Mouse (Mus musculus) E14TG2a.4 (cell line): ENCODE data around the gene Cd79b.
A peak's percentile ranks its signal among the peaks of the same experiment; 100 is the strongest.

ENCODE experiments used
- H3K27me3 ChIP-seq: 2 replicates; pipeline ENCODE4 v1.6.1; 2014; ENCODE audit warnings: low read length, control low read depth; ENCODE audit not compliant: insufficient read depth
- H3K36me3 ChIP-seq: 2 replicates; pipeline ENCODE4 v1.6.1; 2014; ENCODE audit warnings: low read length, control low read depth; ENCODE audit not compliant: insufficient read depth
- H3K4me1 ChIP-seq: replicated peaks from 2 replicates; pipeline ENCODE4 v1.6.1; 2014; ENCODE audit warnings: low read depth, low read length, control low read depth
- H3K4me3 ChIP-seq: replicated peaks from 2 replicates; pipeline ENCODE4 v1.5.1; 2014; ENCODE audit warnings: mild to moderate bottlenecking, low read length
- H3K9me3 ChIP-seq: 2 replicates; pipeline ENCODE4 v1.6.1; 2014; ENCODE audit warnings: low read length, control low read depth
- CTCF ChIP-seq: conservative IDR thresholded peaks from 2 replicates; pipeline ENCODE4 v1.5.1; 2014; ENCODE audit warnings: low read length
- NANOG ChIP-seq: IDR thresholded peaks from 2 replicates; pipeline ENCODE4 v1.6.1; 2014; ENCODE audit warnings: borderline replicate concordance, low read length, mixed read lengths
- POU5F1 ChIP-seq: IDR thresholded peaks from 2 replicates; pipeline ENCODE4 v1.6.1; 2014; ENCODE audit warnings: low read length, borderline replicate concordance

Gene Cd79b

GRCm38 (mm10) chr11:106274971-106275411 is 39.6 kb downstream of the Cd79b start:
- no peaks in the 10 kb centered on the region for H3K9me3 ChIP-seq
- H3K36me3 ChIP-seq, result peaks cover 7% of the 10 kb centered on the region
- H3K4me1 ChIP-seq, result peaks cover 52% of the 10 kb centered on the region
- H3K4me3 ChIP-seq, result no peak overlapping the region
- no peak for TF ChIP-seq POU5F1
- TF ChIP-seq CTCF, result no peak
- TF ChIP-seq NANOG, result no peak
- peaks cover 33% of the 10 kb centered on the region for H3K27me3 ChIP-seq

GRCm38 (mm10) chr11:106274374-106274773 is 40.2 kb downstream of the Cd79b start:
- peaks cover 33% of the 10 kb centered on the region for H3K27me3 ChIP-seq
- TF ChIP-seq NANOG, result no peak
- no peak for TF ChIP-seq CTCF
- TF ChIP-seq POU5F1, result no peak
- H3K4me1 ChIP-seq, result peaks cover 57% of the 10 kb centered on the region
- peak overlapping the region; percentile 74 for H3K4me3 ChIP-seq
- peaks cover 8% of the 10 kb centered on the region for H3K36me3 ChIP-seq
- no peaks in the 10 kb centered on the region for H3K9me3 ChIP-seq

- Histone ChIP-seq H3K4me1 (peaks cover 62% of the 10 kb centered on the region), H3K36me3 (peaks cover 8% of the 10 kb centered on the region), H3K4me3 (peak overlapping the region; percentile 74), H3K9me3 (no peaks in the 10 kb centered on the region), H3K27me3 (peaks cover 32% of the 10 kb centered on the region)
- TF ChIP-seq CTCF (no peak), POU5F1 (no peak), NANOG (no peak)
These were observed 40.8 kb downstream of the Cd79b start for GRCm38 (mm10) chr11:106273811-106274210.

GRCm38 (mm10) chr11:106273311-106273684 is 41.3 kb downstream of the Cd79b start:
- Histone ChIP-seq H3K9me3 (no peaks in the 10 kb centered on the region), H3K4me1 (peaks cover 68% of the 10 kb centered on the region)
- TF ChIP-seq CTCF (no peak), POU5F1 (no peak), NANOG (no peak)

GRCm38 (mm10) chr11:106272644-106273310 is 41.8 kb downstream of the Cd79b start, which contains the start of gene Smarcd2:
TSS of gene Smarcd2 (minus strand) at chr11:106272972.
- Histone ChIP-seq H3K36me3 (peaks cover 13% of the 10 kb centered on the region), H3K27me3 (peaks cover 22% of the 10 kb centered on the region)
- TF ChIP-seq POU5F1 (no peak), CTCF (no peak), NANOG (no peak)

More at GRCm38 (mm10) chr11:106273311-106273684, 41.3 kb downstream of the Cd79b start:
- peak overlapping the region; percentile 74 for H3K4me3 ChIP-seq
- peaks cover 27% of the 10 kb centered on the region for H3K27me3 ChIP-seq
- peaks cover 10% of the 10 kb centered on the region for H3K36me3 ChIP-seq

GRCm38 (mm10) chr11:106271794-106272643 is 42.5 kb downstream of the Cd79b start:
- Histone ChIP-seq H3K9me3 (no peaks in the 10 kb centered on the region), H3K27me3 (peaks cover 14% of the 10 kb centered on the region), H3K36me3 (peaks cover 21% of the 10 kb centered on the region), H3K4me3 (peak overlapping the region; percentile 96), H3K4me1 (peaks cover 80% of the 10 kb centered on the region)
- no peak for TF ChIP-seq NANOG
- TF ChIP-seq POU5F1, result no peak
- no peak for TF ChIP-seq CTCF

More at GRCm38 (mm10) chr11:106272644-106273310, 41.8 kb downstream of the Cd79b start, which contains the start of gene Smarcd2:
- H3K4me3 ChIP-seq, result peak within 1 kb of the TSS; percentile 96
- peaks cover 73% of the 10 kb centered on the region for H3K4me1 ChIP-seq
- no peaks in the 10 kb centered on the region for H3K9me3 ChIP-seq

- Histone ChIP-seq H3K4me1 (peaks cover 83% of the 10 kb centered on the region), H3K27me3 (peaks cover 6% of the 10 kb centered on the region), H3K9me3 (no peaks in the 10 kb centered on the region), H3K36me3 (peaks cover 28% of the 10 kb centered on the region), H3K4me3 (peak overlapping the region; percentile 96)
- TF ChIP-seq CTCF, result no peak
These were observed 43.3 kb downstream of the Cd79b start for GRCm38 (mm10) chr11:106271131-106271793.

- no peaks in the 10 kb centered on the region for H3K27me3 ChIP-seq
- TF ChIP-seq POU5F1 (no peak), NANOG (no peak), CTCF (no peak)
- peaks cover 51% of the 10 kb centered on the region for H3K36me3 ChIP-seq
- peak overlapping the region; percentile 35; the same call in 1 of the 2 replicates for H3K4me3 ChIP-seq
- peaks cover 71% of the 10 kb centered on the region for H3K4me1 ChIP-seq
- no peaks in the 10 kb centered on the region for H3K9me3 ChIP-seq
These were observed 45.5 kb downstream of the Cd79b start for GRCm38 (mm10) chr11:106269060-106269431.
